Mouse (Mus musculus): Measurements from ENCODE around the gene Tgfbr2.

GRCm38 (mm10) chr9:116128311-116128710 is 46.8 kb downstream of the Tgfbr2 start:
- no peak for TF ChIP-seq POLR2A (IDR thresholded peaks at IDR 0.05; ENCODE audit: insufficient read length, low read depth)
- no peak for TF ChIP-seq USF1 (IDR thresholded peaks at IDR 0.05; ENCODE audit: low read depth)
- no peak for TF ChIP-seq E2F4 (IDR thresholded peaks at IDR 0.05; ENCODE audit: insufficient read depth)
- no peak for TF ChIP-seq TCF12 (IDR thresholded peaks at IDR 0.05; ENCODE audit: insufficient read depth, poor library complexity, severe bottlenecking)
- no peak for TF ChIP-seq REST (IDR thresholded peaks at IDR 0.05; ENCODE audit: insufficient read depth, insufficient read length)
- TF ChIP-seq SRF (IDR thresholded peaks at IDR 0.05; ENCODE audit: control insufficient read depth, insufficient read length, low read depth) = no peak
- no peak for TF ChIP-seq POLR2AphosphoS2 (IDR thresholded peaks at IDR 0.05; ENCODE audit: insufficient read length, low read depth)
- no peak for TF ChIP-seq TCF3 (IDR thresholded peaks at IDR 0.05; ENCODE audit: insufficient read length, low read depth)
- TF ChIP-seq MYOD1 (IDR thresholded peaks at IDR 0.05; ENCODE audit: control insufficient read depth in 1 of 3, insufficient read length in 2 of 3, low read depth in 2 of 3) = no peak
- no peak for TF ChIP-seq CEBPB (IDR thresholded peaks at IDR 0.05; ENCODE audit: insufficient read depth, poor library complexity, severe bottlenecking)
